Mouse (Mus musculus): Measurements from ENCODE around the gene Cyp46a1. TPM values are rescaled to one million over a fixed set of nuclear protein-coding genes. Genes with fewer than 3 reads are reported as not detected.
A peak's percentile ranks its signal among the peaks of the same experiment; 100 is the strongest.

Gene Cyp46a1
- total and polyA plus RNA-seq, 2 experiments, result 0.83 to 2.5 TPM

GRCm38 (mm10) chr12:108309116-108309794 lies 24.9 kb upstream of the Cyp46a1 start:
- H3K36me3 ChIP-seq (ENCODE audit: control insufficient read depth, insufficient read depth, low read length), result no peaks in the 10 kb centered on the region
- no peaks in the 10 kb centered on the region for H3K27me3 ChIP-seq (ENCODE audit: control insufficient read depth, insufficient read depth, low read length)
- no peak overlapping the region for H3K9ac ChIP-seq (ENCODE audit: low read depth, low read length)
- no peak for DNase-seq (ENCODE audit: extremely low read depth, low read depth, low spot score)
- H3K79me2 ChIP-seq (ENCODE audit: control insufficient read depth, insufficient read depth, low read length), result no peaks in the 10 kb centered on the region
- TF ChIP-seq POLR2A (IDR thresholded peaks at IDR 0.05; ENCODE audit: extremely low read depth, insufficient read depth, low read length) (no peak), CTCF (IDR thresholded peaks at IDR 0.05; ENCODE audit: low read depth, low read length) (no peak)
- no peak overlapping the region for H3K27ac ChIP-seq (replicated peaks; ENCODE audit: insufficient read depth, low read depth, low read length)
- H3K4me3 ChIP-seq (ENCODE audit: insufficient read depth, low read depth, low read length), result no peak overlapping the region
- peaks cover 10% of the 10 kb centered on the region for H3K4me1 ChIP-seq (ENCODE audit: control insufficient read depth, insufficient read depth, low read length)
- 61% methylated on average over 7 of the region's 8 CpGs for WGBS

DNA sequence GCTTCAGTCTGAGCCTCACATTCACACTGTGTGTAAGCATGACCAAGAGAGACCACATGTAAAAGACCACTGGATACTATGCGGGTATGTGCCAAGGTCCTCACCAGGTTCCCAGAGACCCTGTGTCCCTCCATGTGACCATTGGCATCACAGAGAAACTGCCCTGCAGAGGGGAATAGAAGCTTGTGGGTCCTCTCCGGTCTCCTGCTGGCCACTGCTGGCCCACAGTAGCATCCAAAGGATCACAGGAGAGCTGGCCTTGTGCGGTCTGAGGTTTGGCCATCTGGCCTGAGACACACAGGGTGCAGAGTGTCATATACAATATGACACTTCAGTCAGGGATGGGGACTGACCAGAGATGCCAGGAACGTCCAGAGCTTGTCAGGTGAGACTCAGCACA lies 24.1 kb upstream of the Cyp46a1 start:
- Histone ChIP-seq H3K36me3 (ENCODE audit: control insufficient read depth, insufficient read depth, low read length) (no peaks in the 10 kb centered on the region), H3K9ac (ENCODE audit: low read depth, low read length) (no peak overlapping the region), H3K27me3 (ENCODE audit: control insufficient read depth, insufficient read depth, low read length) (no peaks in the 10 kb centered on the region), H3K4me1 (ENCODE audit: control insufficient read depth, insufficient read depth, low read length) (peaks cover 10% of the 10 kb centered on the region), H3K79me2 (ENCODE audit: control insufficient read depth, insufficient read depth, low read length) (no peaks in the 10 kb centered on the region), H3K27ac (replicated peaks; ENCODE audit: insufficient read depth, low read depth, low read length) (no peak overlapping the region), H3K4me3 (ENCODE audit: insufficient read depth, low read depth, low read length) (no peak overlapping the region)
- WGBS, result 87% methylated on average over 4 of the region's 4 CpGs
- TF ChIP-seq POLR2A (IDR thresholded peaks at IDR 0.05; ENCODE audit: extremely low read depth, insufficient read depth, low read length) (no peak), CTCF (IDR thresholded peaks at IDR 0.05; ENCODE audit: low read depth, low read length) (no peak)
- no peak for DNase-seq (ENCODE audit: extremely low read depth, low read depth, low spot score)

DNA sequence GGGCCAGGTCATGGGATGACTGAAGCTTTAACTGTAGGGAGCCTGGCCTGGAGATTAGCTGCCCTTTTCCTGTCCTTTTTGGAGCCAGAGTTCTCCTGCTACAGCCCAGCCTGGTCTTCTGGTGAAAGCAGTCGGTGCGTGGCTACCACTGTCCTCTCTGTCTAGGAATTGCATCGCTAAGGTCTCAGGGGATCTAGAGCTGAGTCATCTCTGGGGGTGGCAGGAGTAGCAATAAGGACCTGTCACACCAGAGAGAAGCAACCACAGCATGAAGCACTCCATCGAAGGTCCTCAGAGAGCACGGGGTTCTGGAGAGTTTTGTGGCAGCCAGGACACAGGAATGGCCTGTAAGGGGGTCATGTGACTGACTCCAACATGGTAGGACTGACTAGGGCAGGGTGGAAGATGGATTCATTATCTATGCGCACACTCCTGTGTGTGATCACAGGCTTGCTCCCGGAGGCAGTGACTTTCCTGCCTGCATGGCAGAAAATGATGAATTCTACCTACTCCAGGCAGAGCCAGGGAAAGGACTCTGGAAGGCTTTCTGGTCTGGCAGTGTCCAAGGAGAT lies 23.6 kb upstream of the Cyp46a1 start:
- Histone ChIP-seq H3K79me2 (ENCODE audit: control insufficient read depth, insufficient read depth, low read length) (no peaks in the 10 kb centered on the region), H3K27ac (replicated peaks; ENCODE audit: insufficient read depth, low read depth, low read length) (no peak overlapping the region), H3K27me3 (ENCODE audit: control insufficient read depth, insufficient read depth, low read length) (no peaks in the 10 kb centered on the region), H3K4me1 (ENCODE audit: control insufficient read depth, insufficient read depth, low read length) (peaks cover 10% of the 10 kb centered on the region), H3K36me3 (ENCODE audit: control insufficient read depth, insufficient read depth, low read length) (no peaks in the 10 kb centered on the region), H3K9ac (ENCODE audit: low read depth, low read length) (no peak overlapping the region), H3K4me3 (ENCODE audit: insufficient read depth, low read depth, low read length) (no peak overlapping the region)
- no peak for DNase-seq (ENCODE audit: extremely low read depth, low read depth, low spot score)
- WGBS, result 90% methylated on average over 7 of the region's 7 CpGs
- no peak for TF ChIP-seq POLR2A (IDR thresholded peaks at IDR 0.05; ENCODE audit: extremely low read depth, insufficient read depth, low read length)
- TF ChIP-seq CTCF (IDR thresholded peaks at IDR 0.05; ENCODE audit: low read depth, low read length), result no peak

GRCm38 (mm10) chr12:108311741-108312290 lies 22.4 kb upstream of the Cyp46a1 start:
- 67% methylated on average over 27 of the region's 27 CpGs for WGBS
- Histone ChIP-seq H3K9ac (ENCODE audit: low read depth, low read length) (peak overlapping the region; percentile 59), H3K79me2 (ENCODE audit: control insufficient read depth, insufficient read depth, low read length) (no peaks in the 10 kb centered on the region), H3K27ac (replicated peaks; ENCODE audit: insufficient read depth, low read depth, low read length) (peak overlapping the region; percentile 93), H3K27me3 (ENCODE audit: control insufficient read depth, insufficient read depth, low read length) (no peaks in the 10 kb centered on the region), H3K36me3 (ENCODE audit: control insufficient read depth, insufficient read depth, low read length) (no peaks in the 10 kb centered on the region), H3K4me1 (ENCODE audit: control insufficient read depth, insufficient read depth, low read length) (peaks cover 10% of the 10 kb centered on the region), H3K4me3 (ENCODE audit: insufficient read depth, low read depth, low read length) (peak overlapping the region; percentile 28; the same call in 1 of the 2 replicates)
- peak; percentile 92 for DNase-seq (ENCODE audit: extremely low read depth, low read depth, low spot score)
- TF ChIP-seq CTCF (IDR thresholded peaks at IDR 0.05; ENCODE audit: low read depth, low read length) (no peak), POLR2A (IDR thresholded peaks at IDR 0.05; ENCODE audit: extremely low read depth, insufficient read depth, low read length) (no peak)

DNA sequence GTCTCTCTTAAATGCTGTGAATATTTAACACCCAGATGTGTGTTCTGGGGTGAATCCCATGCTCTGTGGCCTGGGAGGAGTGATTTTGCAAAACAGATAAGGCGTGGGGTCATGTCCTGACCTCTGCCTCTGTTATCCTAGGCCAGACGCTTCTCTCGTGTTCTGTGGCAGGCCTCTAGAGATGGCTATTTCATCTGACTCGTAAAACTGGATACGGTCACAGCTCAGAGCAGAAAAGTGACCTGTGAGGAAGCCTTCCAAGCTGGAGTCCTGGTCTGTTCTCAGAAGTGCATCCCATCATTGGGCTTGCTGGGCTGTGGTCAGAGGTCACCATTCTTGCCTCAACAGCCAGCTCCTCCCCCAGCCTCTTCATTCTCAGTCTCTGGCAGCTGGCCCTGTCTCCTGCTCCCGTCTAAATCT lies 21.7 kb upstream of the Cyp46a1 start:
- no peak overlapping the region for H3K9ac ChIP-seq (ENCODE audit: low read depth, low read length)
- H3K79me2 ChIP-seq (ENCODE audit: control insufficient read depth, insufficient read depth, low read length), result no peaks in the 10 kb centered on the region
- peak; percentile 99 for DNase-seq (ENCODE audit: extremely low read depth, low read depth, low spot score)
- WGBS, result 17% methylated on average over 6 of the region's 6 CpGs
- no peaks in the 10 kb centered on the region for H3K27me3 ChIP-seq (ENCODE audit: control insufficient read depth, insufficient read depth, low read length)
- TF ChIP-seq CTCF (IDR thresholded peaks at IDR 0.05; ENCODE audit: low read depth, low read length) (no peak), POLR2A (IDR thresholded peaks at IDR 0.05; ENCODE audit: extremely low read depth, insufficient read depth, low read length) (no peak)
- H3K36me3 ChIP-seq (ENCODE audit: control insufficient read depth, insufficient read depth, low read length), result no peaks in the 10 kb centered on the region
- no peak overlapping the region for H3K4me3 ChIP-seq (ENCODE audit: insufficient read depth, low read depth, low read length)
- peaks cover 10% of the 10 kb centered on the region for H3K4me1 ChIP-seq (ENCODE audit: control insufficient read depth, insufficient read depth, low read length)
- peak overlapping the region; percentile 93 for H3K27ac ChIP-seq (replicated peaks; ENCODE audit: insufficient read depth, low read depth, low read length)

Measured in liver, adult 2 months (tissue).